Mouse (Mus musculus) liver, embryonic 14.5 days (tissue): Measurements from ENCODE around the gene Col4a1. TPM values are rescaled to one million over a fixed set of nuclear protein-coding genes. Genes with fewer than 3 reads are reported as not detected.

ENCODE experiments used
- ATAC-seq: fragments of 200-750 bp; cut with Nextera tagmentation; 2 replicates; pipeline ENCODE4 v1.8.0; 2017; ENCODE audit warnings: moderate number of reproducible peaks, mild to moderate bottlenecking, moderate library complexity; ENCODE audit not compliant: insufficient read depth
- DNase-seq, 3 experiments: peaks; one replicate each; pipeline ENCODE4 v3.0.0-alpha.2; 2012 to 2013; ENCODE audit warnings: low read depth in 3 of 3, low spot score in 3 of 3
- H3K27ac ChIP-seq: fragments of 300-500 bp; sonication (generic); 2 replicates; pipeline ENCODE4 v1.5.1; 2014; ENCODE audit warnings: moderate library complexity, mild to moderate bottlenecking, control low read depth, inconsistent platforms
- H3K27me3 ChIP-seq: fragments of 300-500 bp; sonication (generic); 2 replicates; pipeline ENCODE4 v1.6.1; 2014; ENCODE audit warnings: mild to moderate bottlenecking, low read length, moderate library complexity; ENCODE audit not compliant: control insufficient read depth, insufficient read depth
- H3K36me3 ChIP-seq: fragments of 300-500 bp; sonication (generic); replicated peaks from 2 replicates; pipeline ENCODE4 v1.6.1; 2014; ENCODE audit warnings: low read depth; ENCODE audit not compliant: control insufficient read depth, insufficient read depth
- H3K4me1 ChIP-seq, 2 experiments: fragments of 200-500 bp in 1 of 2; fragments of 300-500 bp in 1 of 2; sonication (generic) in 1 of 2; replicated peaks; 2 replicates each; pipeline ENCODE4 v1.6.1; 2012 to 2014; ENCODE audit warnings: antibody characterized with exemption in 1 of 2, inconsistent platforms in 1 of 2, low read length in 1 of 2; ENCODE audit not compliant: control insufficient read depth in 2 of 2, insufficient read depth in 2 of 2
- H3K4me2 ChIP-seq: fragments of 300-500 bp; sonication (generic); 2 replicates; pipeline ENCODE4 v1.6.1; 2014; ENCODE audit warnings: low read depth, mild to moderate bottlenecking, control low read depth, moderate library complexity
- H3K4me3 ChIP-seq, 2 experiments: fragments of 200-500 bp in 1 of 2; fragments of 300-500 bp in 1 of 2; sonication (generic) in 1 of 2; 2 replicates each; pipeline ENCODE4 v1.5.1; 2012 to 2014; ENCODE audit warnings: low read depth in 2 of 2, low read length in 2 of 2, mild to moderate bottlenecking in 2 of 2, control low read depth in 1 of 2, inconsistent platforms in 1 of 2, moderate library complexity in 1 of 2; ENCODE audit not compliant: insufficient read depth in 1 of 2
- H3K9ac ChIP-seq: fragments of 300-500 bp; sonication (generic); replicated peaks from 2 replicates; pipeline ENCODE4 v1.6.1; 2014; ENCODE audit warnings: mild to moderate bottlenecking, control low read depth, moderate library complexity
- H3K9me3 ChIP-seq: fragments of 300-500 bp; sonication (generic); 2 replicates; pipeline ENCODE4 v1.6.1; 2016; ENCODE audit warnings: low read length, mixed read lengths; ENCODE audit not compliant: control insufficient read depth
- CTCF ChIP-seq: IDR thresholded peaks from 2 replicates; pipeline ENCODE4 v1.5.1; 2016; ENCODE audit warnings: antibody characterized with exemption, low read depth, control low read depth
- EP300 ChIP-seq: IDR thresholded peaks from 2 replicates; pipeline ENCODE4 v1.6.1; 2016; ENCODE audit warnings: antibody characterized with exemption, low read depth
- WGBS: fragments of 180-500 bp; shearing (Covaris S2); extraction: QIAGEN DNeasy Blood & Tissue Kit; methylation state at CpG from one replicate; pipeline ENCODE4 v1.1.7; 2014; ENCODE audit not compliant: insufficient replicate concordance; 5-methylcytosine and 5-hydroxymethylcytosine counted together
- polyA plus RNA-seq, 2 experiments: library from polyadenylated mRNA; depleted of rRNA in 1 of 2; stranded (reverse) in 1 of 2; unstranded in 1 of 2; fragments of >200 nt; fragmentation: Nextera tagmentation in 1 of 2; extraction: Ambion mirVana in 1 of 2; gene quantifications; 2 replicates each; pipeline versions ENCODE4 v1.2.1 to v1.2.3; 2012 to 2014

The Col4a1 gene
- polyA plus RNA-seq, 2 experiments = 13.5 to 16.3 TPM

GRCm38 (mm10) chr8:11323681-11324080, 11.1 kb upstream of the Col4a1 start:
- no peak overlapping the region for H3K4me2 ChIP-seq
- H3K9ac ChIP-seq = no peak overlapping the region
- H3K27ac ChIP-seq = no peak overlapping the region
- TF ChIP-seq EP300 (no peak), CTCF (no peak)
- DNase-seq (no peak), ATAC-seq (no peak)
- no peaks in the 10 kb centered on the region for H3K36me3 ChIP-seq
- H3K4me3 ChIP-seq = no peak overlapping the region
- no peaks in the 10 kb centered on the region for H3K27me3 ChIP-seq
- peaks cover 0 to 13% of the 10 kb centered on the region in 2 experiments; a peak in 2 of 4 replicates for H3K4me1 ChIP-seq
- WGBS = 63% methylated on average over 1 of the region's 1 CpGs
- no peaks in the 10 kb centered on the region for H3K9me3 ChIP-seq

- no peak for ATAC-seq
- Histone ChIP-seq H3K27ac (no peak overlapping the region), H3K27me3 (no peaks in the 10 kb centered on the region), H3K4me2 (no peak overlapping the region), H3K9me3 (no peaks in the 10 kb centered on the region), H3K4me1 (peaks cover 0 to 13% of the 10 kb centered on the region in 2 experiments; a peak in 2 of 4 replicates), H3K36me3 (no peaks in the 10 kb centered on the region), H3K9ac (no peak overlapping the region), H3K4me3 (no peak overlapping the region)
- no peak for DNase-seq
- 29% methylated on average over 5 of the region's 5 CpGs for WGBS
- TF ChIP-seq CTCF = no peak
- no peak for TF ChIP-seq EP300
These were observed 10.3 kb upstream of the Col4a1 start for GRCm38 (mm10) chr8:11322724-11323585.

- ATAC-seq = no peak
- peaks cover 0 to 13% of the 10 kb centered on the region in 2 experiments; a peak in 2 of 4 replicates for H3K4me1 ChIP-seq
- WGBS = 36% methylated on average over 7 of the region's 7 CpGs
These were observed 9.2 kb upstream of the Col4a1 start for GRCm38 (mm10) chr8:11321841-11322240.

GRCm38 (mm10) chr8:11319405-11319804, 6.8 kb upstream of the Col4a1 start:
- Histone ChIP-seq H3K4me3 (no peak overlapping the region), H3K9me3 (no peaks in the 10 kb centered on the region), H3K9ac (no peak overlapping the region), H3K27me3 (peaks cover 3% of the 10 kb centered on the region; the same call in 1 of the 2 replicates), H3K36me3 (no peaks in the 10 kb centered on the region), H3K4me1 (peaks cover 0 to 11% of the 10 kb centered on the region in 2 experiments; a peak in 1 of 4 replicates), H3K4me2 (no peak overlapping the region), H3K27ac (no peak overlapping the region)
- ATAC-seq (no peak), DNase-seq (no peak)
- WGBS = 70% methylated on average over 11 of the region's 11 CpGs
- no peak for TF ChIP-seq EP300
- TF ChIP-seq CTCF = no peak

More at GRCm38 (mm10) chr8:11321841-11322240, 9.2 kb upstream of the Col4a1 start:
- no peak for DNase-seq
- TF ChIP-seq EP300 (no peak), CTCF (no peak)
- H3K27ac ChIP-seq = no peak overlapping the region
- H3K36me3 ChIP-seq = no peaks in the 10 kb centered on the region
- no peaks in the 10 kb centered on the region for H3K27me3 ChIP-seq
- H3K4me3 ChIP-seq = no peak overlapping the region
- no peak overlapping the region for H3K4me2 ChIP-seq
- H3K9me3 ChIP-seq = no peaks in the 10 kb centered on the region
- no peak overlapping the region for H3K9ac ChIP-seq

- ATAC-seq (no peak), DNase-seq (no peak)
- no peak overlapping the region for H3K9ac ChIP-seq
- no peak overlapping the region for H3K4me2 ChIP-seq
- WGBS = 51% methylated on average over 6 of the region's 6 CpGs
- H3K27me3 ChIP-seq = peaks cover 35% of the 10 kb centered on the region
- H3K4me3 ChIP-seq = no peak overlapping the region
- TF ChIP-seq EP300 (no peak), CTCF (no peak)
- no peak overlapping the region for H3K27ac ChIP-seq
- no peaks in the 10 kb centered on the region for H3K9me3 ChIP-seq
- no peaks in the 10 kb centered on the region for H3K36me3 ChIP-seq
- no peaks in the 10 kb centered on the region for H3K4me1 ChIP-seq
These were observed 3.5 kb upstream of the Col4a1 start for GRCm38 (mm10) chr8:11316118-11316517.
